Mouse (Mus musculus): Measurements from ENCODE around the gene Tufm. TPM values are rescaled to one million over a fixed set of nuclear protein-coding genes. Genes with fewer than 3 reads are reported as not detected.

Gene Tufm
- polyA plus RNA-seq, 1 experiment: 167 TPM

DNA sequence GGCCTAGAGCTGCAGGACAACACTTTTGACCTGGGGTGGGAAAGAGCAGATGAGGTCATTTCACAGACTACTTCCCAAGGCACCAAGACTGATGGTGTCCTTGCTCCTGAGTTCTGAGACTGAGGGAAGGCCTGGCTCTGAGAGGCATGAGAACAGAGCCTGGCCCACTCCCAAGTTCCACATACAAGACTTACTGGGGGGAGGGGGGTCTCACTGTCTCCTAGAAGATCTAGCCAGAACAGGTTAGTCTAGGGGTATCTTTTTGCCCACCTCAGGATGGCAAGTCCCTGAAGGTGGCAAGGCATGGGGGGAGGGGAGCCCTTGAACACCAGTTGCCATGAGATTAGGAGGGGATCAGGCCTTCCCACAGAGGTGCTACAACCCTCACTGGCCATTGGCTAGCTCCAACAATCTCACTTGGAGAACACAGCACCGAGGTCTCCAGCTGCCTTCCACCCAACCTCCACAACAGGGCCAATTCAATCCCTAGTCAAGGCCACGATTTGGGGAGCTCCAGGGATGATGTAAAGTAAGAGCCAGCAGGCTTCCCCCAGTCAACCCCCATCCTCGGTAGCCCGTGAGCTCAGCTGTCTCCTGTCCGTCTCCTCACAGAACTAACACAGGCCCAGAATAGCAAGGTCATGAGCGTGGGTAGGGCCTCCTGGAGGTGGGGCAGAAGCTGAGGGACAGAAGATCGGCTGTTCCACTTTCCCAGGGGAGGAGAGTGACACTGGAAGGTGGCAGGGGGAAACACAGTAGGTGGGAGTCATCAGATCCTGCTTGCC lies 21.7 kb upstream of the Tufm start:
- peak overlapping the region; percentile 54 for H3K4me3 ChIP-seq
- H3K4me2 ChIP-seq (ENCODE audit: low read depth): peak overlapping the region; percentile 82

DNA sequence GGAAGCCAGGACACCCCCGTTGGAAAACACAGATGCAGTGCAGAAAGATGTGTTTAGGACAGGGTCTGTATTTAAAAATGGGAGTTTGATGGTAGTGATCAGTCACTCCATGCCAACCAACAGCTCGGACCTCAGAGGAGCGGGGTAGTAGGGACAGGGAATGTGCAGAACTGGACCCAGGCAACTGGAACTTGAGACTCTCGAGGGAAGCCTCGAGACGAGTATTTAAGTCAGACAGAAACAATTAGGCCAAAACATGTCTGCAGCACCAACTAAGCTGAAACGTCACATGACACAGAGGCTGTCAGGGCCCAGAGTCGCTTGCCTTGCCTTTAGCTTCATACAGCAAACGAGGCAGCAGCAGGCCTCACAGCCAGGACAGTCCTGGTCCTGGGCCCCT lies 21.0 kb upstream of the Tufm start:
- peaks cover 8% of the 10 kb centered on the region for H3K79me2 ChIP-seq (ENCODE audit: control insufficient read depth, insufficient read depth)
- peaks cover 18% of the 10 kb centered on the region for H3K36me3 ChIP-seq (ENCODE audit: control insufficient read depth, insufficient read depth)
- H3K4me3 ChIP-seq: no peak overlapping the region

More for the DNA sequence above, 21.7 kb upstream of the Tufm start:
- Histone ChIP-seq H3K79me2 (ENCODE audit: control insufficient read depth, insufficient read depth) (peaks cover 8% of the 10 kb centered on the region), H3ac (ENCODE audit: control insufficient read depth, insufficient read length) (no peak overlapping the region), H3K27me3 (ENCODE audit: control insufficient read depth, insufficient read depth, insufficient read length) (no peaks in the 10 kb centered on the region), H3K36me3 (ENCODE audit: control insufficient read depth, insufficient read depth) (peaks cover 14% of the 10 kb centered on the region)
- TF ChIP-seq SRF (IDR thresholded peaks at IDR 0.05; ENCODE audit: control insufficient read depth, insufficient read length, low read depth): no peak
- no peak for TF ChIP-seq USF1 (IDR thresholded peaks at IDR 0.05; ENCODE audit: low read depth)
- TF ChIP-seq POLR2A (IDR thresholded peaks at IDR 0.05; ENCODE audit: insufficient read length, low read depth): peak; percentile 45
- TF ChIP-seq POLR2AphosphoS2 (IDR thresholded peaks at IDR 0.05; ENCODE audit: insufficient read length, low read depth): peak; percentile 67
- peak; percentile 59 for TF ChIP-seq TCF3 (IDR thresholded peaks at IDR 0.05; ENCODE audit: insufficient read length, low read depth)
- peak; percentile 89 for TF ChIP-seq TCF12 (IDR thresholded peaks at IDR 0.05; ENCODE audit: insufficient read depth, poor library complexity, severe bottlenecking)
- TF ChIP-seq MYOG (IDR thresholded peaks at IDR 0.05; ENCODE audit: control insufficient read depth in 1 of 3, insufficient read depth in 1 of 3, insufficient read length in 2 of 3, low read depth in 2 of 3): peak; percentile 47 to 87 (median 47)
- no peak for TF ChIP-seq MAX (IDR thresholded peaks at IDR 0.05; ENCODE audit: low read depth)
- no peak for TF ChIP-seq E2F4 (IDR thresholded peaks at IDR 0.05; ENCODE audit: insufficient read depth)
- no peak for TF ChIP-seq REST (IDR thresholded peaks at IDR 0.05; ENCODE audit: insufficient read depth, insufficient read length)
- TF ChIP-seq MYOD1 (IDR thresholded peaks at IDR 0.05; ENCODE audit: control insufficient read depth in 1 of 3, insufficient read length in 2 of 3, low read depth in 2 of 3): peak; percentile 95 to 97 (median 96)
- no peak for TF ChIP-seq CEBPB (IDR thresholded peaks at IDR 0.05; ENCODE audit: insufficient read depth, poor library complexity, severe bottlenecking)

DNA sequence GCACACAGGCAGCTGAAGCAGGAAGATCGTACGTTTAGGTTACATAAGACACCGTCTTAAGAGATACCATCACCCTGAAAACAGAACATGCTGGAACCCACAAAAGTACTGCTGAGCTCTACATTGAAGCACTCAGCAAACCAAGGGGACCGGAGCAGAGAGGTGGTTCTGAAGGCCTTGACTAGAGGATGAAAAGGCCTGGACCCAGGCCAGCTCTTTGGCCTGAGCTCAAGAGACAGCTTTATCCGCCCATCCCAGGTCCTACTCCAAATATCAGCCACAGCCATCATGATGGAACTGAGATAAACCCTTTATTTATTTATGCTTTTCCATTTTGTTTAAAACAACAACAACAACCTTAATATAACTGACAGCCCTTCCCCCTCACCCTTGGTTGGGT lies 20.5 kb upstream of the Tufm start:
- Histone ChIP-seq H3K4me3 (no peak overlapping the region), H3ac (ENCODE audit: control insufficient read depth, insufficient read length) (no peak overlapping the region), H3K79me2 (ENCODE audit: control insufficient read depth, insufficient read depth) (peaks cover 10% of the 10 kb centered on the region), H3K36me3 (ENCODE audit: control insufficient read depth, insufficient read depth) (peaks cover 23% of the 10 kb centered on the region), H3K27me3 (ENCODE audit: control insufficient read depth, insufficient read depth, insufficient read length) (no peaks in the 10 kb centered on the region), H3K4me2 (ENCODE audit: low read depth) (peak overlapping the region; percentile 32)
- TF ChIP-seq MYOG (IDR thresholded peaks at IDR 0.05; ENCODE audit: control insufficient read depth in 1 of 3, insufficient read depth in 1 of 3, insufficient read length in 2 of 3, low read depth in 2 of 3) (no peak), SRF (IDR thresholded peaks at IDR 0.05; ENCODE audit: control insufficient read depth, insufficient read length, low read depth) (no peak), MAX (IDR thresholded peaks at IDR 0.05; ENCODE audit: low read depth) (no peak), POLR2AphosphoS2 (IDR thresholded peaks at IDR 0.05; ENCODE audit: insufficient read length, low read depth) (no peak), TCF12 (IDR thresholded peaks at IDR 0.05; ENCODE audit: insufficient read depth, poor library complexity, severe bottlenecking) (no peak), TCF3 (IDR thresholded peaks at IDR 0.05; ENCODE audit: insufficient read length, low read depth) (no peak), CEBPB (IDR thresholded peaks at IDR 0.05; ENCODE audit: insufficient read depth, poor library complexity, severe bottlenecking) (no peak), POLR2A (IDR thresholded peaks at IDR 0.05; ENCODE audit: insufficient read length, low read depth) (no peak), USF1 (IDR thresholded peaks at IDR 0.05; ENCODE audit: low read depth) (no peak), MYOD1 (IDR thresholded peaks at IDR 0.05; ENCODE audit: control insufficient read depth in 1 of 3, insufficient read length in 2 of 3, low read depth in 2 of 3) (no peak), REST (IDR thresholded peaks at IDR 0.05; ENCODE audit: insufficient read depth, insufficient read length) (no peak), E2F4 (IDR thresholded peaks at IDR 0.05; ENCODE audit: insufficient read depth) (no peak)

More for the DNA sequence above, 21.0 kb upstream of the Tufm start:
- H3K27me3 ChIP-seq (ENCODE audit: control insufficient read depth, insufficient read depth, insufficient read length): no peaks in the 10 kb centered on the region
- H3K4me2 ChIP-seq (ENCODE audit: low read depth): peak overlapping the region; percentile 62
- H3ac ChIP-seq (ENCODE audit: control insufficient read depth, insufficient read length): no peak overlapping the region
- TF ChIP-seq POLR2AphosphoS2 (IDR thresholded peaks at IDR 0.05; ENCODE audit: insufficient read length, low read depth): peak; percentile 63
- no peak for TF ChIP-seq MYOG (IDR thresholded peaks at IDR 0.05; ENCODE audit: control insufficient read depth in 1 of 3, insufficient read depth in 1 of 3, insufficient read length in 2 of 3, low read depth in 2 of 3)

DNA sequence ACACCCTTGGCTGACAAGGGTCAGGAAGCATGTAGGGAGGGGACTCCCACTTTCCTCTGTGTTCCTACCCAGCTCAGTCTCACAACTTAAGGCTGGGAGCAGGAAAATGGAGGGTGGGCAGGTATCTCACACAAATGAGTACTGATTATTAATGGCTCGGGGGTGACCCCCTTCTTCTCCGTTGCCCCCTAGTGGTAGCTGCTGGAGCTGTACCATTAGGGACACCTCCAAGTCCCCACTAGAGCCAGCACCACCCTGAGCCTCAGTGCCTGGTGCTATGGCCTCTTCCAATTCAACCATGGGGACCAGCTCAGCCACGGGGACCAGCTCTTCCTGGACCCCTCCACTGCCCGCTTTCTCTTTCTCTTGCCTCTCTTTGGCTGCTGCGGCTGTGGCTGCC lies 19.9 kb upstream of the Tufm start:
- Histone ChIP-seq H3K79me2 (ENCODE audit: control insufficient read depth, insufficient read depth) (peaks cover 9% of the 10 kb centered on the region), H3K36me3 (ENCODE audit: control insufficient read depth, insufficient read depth) (peaks cover 23% of the 10 kb centered on the region), H3K4me3 (no peak overlapping the region), H3K4me2 (ENCODE audit: low read depth) (peak overlapping the region; percentile 32), H3ac (ENCODE audit: control insufficient read depth, insufficient read length) (no peak overlapping the region), H3K27me3 (ENCODE audit: control insufficient read depth, insufficient read depth, insufficient read length) (no peaks in the 10 kb centered on the region)
- TF ChIP-seq POLR2AphosphoS2 (IDR thresholded peaks at IDR 0.05; ENCODE audit: insufficient read length, low read depth) (peak; percentile 9), REST (IDR thresholded peaks at IDR 0.05; ENCODE audit: insufficient read depth, insufficient read length) (no peak), POLR2A (IDR thresholded peaks at IDR 0.05; ENCODE audit: insufficient read length, low read depth) (no peak), USF1 (IDR thresholded peaks at IDR 0.05; ENCODE audit: low read depth) (no peak), CEBPB (IDR thresholded peaks at IDR 0.05; ENCODE audit: insufficient read depth, poor library complexity, severe bottlenecking) (no peak), E2F4 (IDR thresholded peaks at IDR 0.05; ENCODE audit: insufficient read depth) (no peak)

Data from myocyte (in vitro differentiated cells).